Mouse (Mus musculus) large intestine, adult 2 months (tissue): Measurements from ENCODE around the gene Rnaset2a. TPM values are rescaled to one million over a fixed set of nuclear protein-coding genes. Genes with fewer than 3 reads are reported as not detected.

Experiments used
- polyA plus RNA-seq: library from polyadenylated mRNA; depleted of rRNA; stranded (reverse); fragments of >200 nt; gene quantifications from 2 replicates; pipeline ENCODE4 v1.2.3, GENCODE M21; 2012; rRNA removed

Rnaset2a gene
- polyA plus RNA-seq, 1 experiment: 39.2 TPM

Other genes starting within 250 kb of the Rnaset2a start
- 2.3 and 3.1 TPM in 2 replicates for gene Tagap, start 222.1 kb downstream of the Rnaset2a start, polyA plus RNA-seq
- gene Rsph3a, start 202.5 kb downstream of the Rnaset2a start, polyA plus RNA-seq: 57.7 and 71.7 TPM in 2 replicates
- gene Gm49673, start 309 bp downstream of the Rnaset2a start, polyA plus RNA-seq: 0.43 TPM in 1 of 2 replicates, not detected in the other
- 2.6 TPM in 2 replicates for gene Fgfr1op, start 17.4 kb upstream of the Rnaset2a start, polyA plus RNA-seq
- gene Ccr6, start 87.9 kb upstream of the Rnaset2a start, polyA plus RNA-seq: 7.1 and 7.8 TPM in 2 replicates
- 155 and 174 TPM in 2 replicates for gene Mpc1, start 134.8 kb upstream of the Rnaset2a start, polyA plus RNA-seq
- gene Sft2d1, start 163.0 kb upstream of the Rnaset2a start, polyA plus RNA-seq: 84.2 and 105 TPM in 2 replicates
- gene Prr18, start 189.4 kb upstream of the Rnaset2a start, polyA plus RNA-seq: 0.15 and 0.16 TPM in 2 replicates
- 0.14 and 0.17 TPM in 2 replicates for gene T2, start 207.9 kb upstream of the Rnaset2a start, polyA plus RNA-seq